Mouse (Mus musculus) hindbrain, postnatal 0 days (tissue): Measurements from ENCODE around the gene Ldlrad3. TPM values are rescaled to one million over a fixed set of nuclear protein-coding genes. Genes with fewer than 3 reads are reported as not detected.

Experiments
- ATAC-seq: fragments of 200-750 bp; cut with Nextera tagmentation; 2 replicates; pipeline ENCODE4 v1.8.0; 2017; ENCODE audit warnings: mild to moderate bottlenecking, moderate TSS enrichment, moderate library complexity
- DNase-seq: peaks from one replicate; pipeline ENCODE4 v3.0.0-alpha.2; 2015; ENCODE audit warnings: low spot score
- H3K27ac ChIP-seq: fragments of 300-500 bp; sonication (generic); 2 replicates; pipeline ENCODE4 v1.5.1; 2014; ENCODE audit warnings: mild to moderate bottlenecking
- H3K27me3 ChIP-seq: fragments of 300-500 bp; sonication (generic); 2 replicates; pipeline ENCODE4 v1.6.1; 2014; ENCODE audit warnings: low read length, mixed read lengths; ENCODE audit not compliant: insufficient read depth
- H3K36me3 ChIP-seq: fragments of 300-500 bp; sonication (generic); 2 replicates; pipeline ENCODE4 v1.6.1; 2014; ENCODE audit warnings: low read length, mixed read lengths; ENCODE audit not compliant: insufficient read depth
- H3K4me1 ChIP-seq: fragments of 300-500 bp; sonication (generic); 2 replicates; pipeline ENCODE4 v1.6.1; 2014; ENCODE audit warnings: antibody characterized with exemption, low read length, mixed read lengths; ENCODE audit not compliant: insufficient read depth
- H3K4me2 ChIP-seq: fragments of 300-500 bp; sonication (generic); 2 replicates; pipeline ENCODE4 v1.6.1; 2014; ENCODE audit warnings: low read depth, mild to moderate bottlenecking, low read length, moderate library complexity, mixed read lengths
- H3K4me3 ChIP-seq: fragments of 300-500 bp; sonication (generic); 2 replicates; pipeline ENCODE4 v1.5.1; 2014; ENCODE audit warnings: low read length
- H3K9ac ChIP-seq: fragments of 300-500 bp; sonication (generic); replicated peaks from 2 replicates; pipeline ENCODE4 v1.6.1; 2014; ENCODE audit warnings: mild to moderate bottlenecking, low read length, moderate library complexity, mixed read lengths
- H3K9me3 ChIP-seq: fragments of 300-500 bp; sonication (generic); 2 replicates; pipeline ENCODE4 v1.6.1; 2016; ENCODE audit warnings: low read length, mixed read lengths
- CTCF ChIP-seq: IDR thresholded peaks from 2 replicates; pipeline ENCODE4 v1.5.1; 2016; ENCODE audit warnings: antibody characterized with exemption, control low read depth, low read depth
- WGBS: fragments of 180-500 bp; shearing (Covaris S2); extraction: QIAGEN DNeasy Blood & Tissue Kit; methylation state at CpG from one replicate; pipeline ENCODE4 v1.1.7; 2014; 5-methylcytosine and 5-hydroxymethylcytosine counted together
- polyA plus RNA-seq: library from polyadenylated mRNA; unstranded; fragments of >200 nt; fragmentation: Nextera tagmentation; extraction: Ambion mirVana; gene quantifications from 2 replicates; pipeline ENCODE4 v1.2.1, GENCODE M21; 2015
- total RNA-seq: library from RNA; depleted of rRNA; stranded (reverse); fragments of >200 nt; gene quantifications from 2 replicates; pipeline ENCODE4 v1.2.3, GENCODE M21; 2014

The Ldlrad3 gene
- total and polyA plus RNA-seq, 2 experiments from 2014 or later, result 21.6 to 32.4 TPM

DNA sequence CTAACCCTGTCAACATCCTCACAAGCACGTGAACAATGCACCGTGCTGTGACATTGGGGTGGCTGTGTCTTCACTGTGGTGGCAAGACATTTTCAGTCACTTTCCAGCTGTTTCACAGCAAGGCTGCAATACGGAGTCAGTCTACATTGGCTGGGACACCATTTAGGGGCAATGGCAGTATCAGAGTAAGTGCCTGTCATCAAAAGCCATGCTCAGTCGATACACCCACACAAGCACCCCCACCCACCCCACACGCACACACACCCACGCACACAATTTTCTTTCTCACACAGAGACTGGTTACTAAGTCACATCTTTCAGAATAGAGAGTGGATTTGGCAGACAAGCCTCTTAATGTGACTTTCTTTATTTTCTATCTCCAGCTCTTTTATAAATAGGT, 156.0 kb downstream of the Ldlrad3 start:
- Histone ChIP-seq H3K9ac (no peak overlapping the region), H3K27me3 (no peaks in the 10 kb centered on the region), H3K27ac (peak overlapping the region; percentile 20; the same call in 1 of the 2 replicates), H3K9me3 (no peaks in the 10 kb centered on the region), H3K4me1 (0 out of 2 replicates have a peak, but pooled peaks cover 3% of the 10 kb centered on the region), H3K36me3 (no peaks in the 10 kb centered on the region), H3K4me3 (no peak overlapping the region), H3K4me2 (no peak overlapping the region)
- ATAC-seq (no peak), DNase-seq (no peak)
- no peak for TF ChIP-seq CTCF
- 55% methylated on average over 6 of the region's 6 CpGs for WGBS

DNA sequence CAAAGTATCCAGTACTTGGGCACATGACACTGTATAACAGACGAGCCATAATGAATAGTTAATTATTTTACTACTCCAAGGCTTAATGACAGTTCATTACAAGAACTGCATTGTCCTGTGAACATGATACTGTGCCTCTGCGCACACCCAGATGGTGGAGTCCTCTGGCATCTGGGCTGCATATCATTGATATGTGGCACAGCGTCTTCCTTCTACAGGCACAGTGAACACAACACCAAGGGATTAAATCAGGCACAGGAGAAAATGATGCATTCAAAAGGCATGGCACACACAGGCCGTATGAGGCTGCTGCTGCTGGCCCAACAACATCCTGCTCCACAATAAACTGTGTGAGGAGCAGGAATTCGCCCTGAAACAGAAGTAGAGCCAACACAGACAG, 156.5 kb downstream of the Ldlrad3 start:
- Histone ChIP-seq H3K9me3 (no peaks in the 10 kb centered on the region), H3K4me3 (no peak overlapping the region), H3K4me2 (no peak overlapping the region), H3K27me3 (no peaks in the 10 kb centered on the region), H3K36me3 (no peaks in the 10 kb centered on the region), H3K4me1 (0 out of 2 replicates have a peak, but pooled peaks cover 3% of the 10 kb centered on the region), H3K27ac (peak overlapping the region; percentile 20; the same call in 1 of the 2 replicates), H3K9ac (no peak overlapping the region)
- TF ChIP-seq CTCF, result no peak
- DNase-seq, result no peak
- 0 out of 2 replicates have a peak, but pooled peaks have one; percentile 4 for ATAC-seq
- WGBS, result 45% methylated on average over 5 of the region's 5 CpGs

DNA sequence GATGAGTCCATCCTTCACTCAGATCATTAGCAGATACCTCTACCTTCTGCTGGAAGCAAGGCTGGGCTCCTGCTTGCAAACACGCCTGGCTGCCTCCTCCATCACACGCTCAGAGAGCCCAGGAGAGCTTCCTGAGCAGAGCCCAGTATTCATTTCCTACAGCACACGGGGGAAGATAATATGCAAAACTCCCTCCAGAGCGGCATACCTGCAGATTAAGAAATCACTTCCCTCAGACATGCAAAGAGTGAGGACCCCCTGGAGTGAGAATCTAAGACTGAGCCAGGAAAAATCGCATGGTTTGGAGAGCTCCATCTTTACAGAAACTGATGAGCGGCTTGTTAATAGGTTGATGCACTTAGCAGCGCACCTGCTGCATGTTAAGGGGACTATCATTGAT, 158.9 kb downstream of the Ldlrad3 start:
- Histone ChIP-seq H3K36me3 (no peaks in the 10 kb centered on the region), H3K27ac (no peak overlapping the region), H3K4me3 (no peak overlapping the region), H3K9me3 (no peaks in the 10 kb centered on the region), H3K27me3 (no peaks in the 10 kb centered on the region), H3K4me2 (no peak overlapping the region), H3K4me1 (no peaks in the 10 kb centered on the region), H3K9ac (no peak overlapping the region)
- no peak for TF ChIP-seq CTCF
- ATAC-seq (no peak), DNase-seq (peak; percentile 51)
- 43% methylated on average over 7 of the region's 7 CpGs for WGBS

DNA sequence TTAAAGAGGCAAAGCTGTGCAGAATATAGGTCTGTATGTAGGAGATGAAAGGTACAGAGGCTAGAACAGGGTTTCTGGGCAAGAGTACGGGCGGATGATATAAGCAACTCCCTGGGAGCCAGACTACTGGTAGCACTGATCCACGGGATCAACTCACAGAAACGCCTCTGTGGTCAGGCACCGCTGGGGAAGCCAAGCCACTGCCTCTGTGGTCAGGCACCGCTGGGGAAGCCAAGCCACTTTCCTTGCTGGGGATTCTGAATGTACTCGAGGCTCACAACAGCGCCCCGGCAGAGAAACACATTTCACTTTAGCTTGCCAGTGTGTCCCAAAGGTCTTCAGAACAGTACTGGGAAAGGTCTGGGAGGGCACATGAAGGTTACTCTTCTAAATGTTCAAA, 160.0 kb downstream of the Ldlrad3 start:
- H3K27ac ChIP-seq, result no peak overlapping the region
- no peak overlapping the region for H3K4me3 ChIP-seq
- no peaks in the 10 kb centered on the region for H3K4me1 ChIP-seq
- H3K36me3 ChIP-seq, result no peaks in the 10 kb centered on the region
- no peak for TF ChIP-seq CTCF
- no peak overlapping the region for H3K9ac ChIP-seq
- DNase-seq (no peak), ATAC-seq (no peak)
- H3K4me2 ChIP-seq, result no peak overlapping the region
- no peaks in the 10 kb centered on the region for H3K27me3 ChIP-seq
- 90% methylated on average over 9 of the region's 9 CpGs for WGBS
- no peaks in the 10 kb centered on the region for H3K9me3 ChIP-seq

DNA sequence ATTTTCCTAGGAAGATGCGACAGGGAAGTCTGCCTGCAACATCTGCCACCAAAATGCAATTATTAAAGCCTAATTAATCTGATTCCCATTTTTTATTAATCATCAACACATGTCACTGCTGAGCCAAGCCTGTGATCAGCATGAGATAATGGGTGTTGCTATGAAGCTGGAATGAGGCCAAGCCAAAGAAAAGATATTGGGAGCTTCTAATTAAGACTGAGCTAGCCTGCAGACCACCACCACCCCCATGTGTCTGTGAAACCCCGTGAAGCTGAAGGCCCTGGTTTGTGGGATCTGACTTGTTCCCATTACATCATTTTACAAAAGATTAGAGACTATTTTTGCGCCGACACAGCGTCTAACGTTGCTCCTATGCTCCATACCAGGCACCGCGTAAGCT, 161.7 kb downstream of the Ldlrad3 start:
- Histone ChIP-seq H3K4me1 (no peaks in the 10 kb centered on the region), H3K27ac (no peak overlapping the region), H3K4me3 (no peak overlapping the region), H3K27me3 (no peaks in the 10 kb centered on the region), H3K9me3 (no peaks in the 10 kb centered on the region), H3K4me2 (no peak overlapping the region), H3K36me3 (no peaks in the 10 kb centered on the region), H3K9ac (no peak overlapping the region)
- WGBS, result 64% methylated on average over 8 of the region's 8 CpGs
- TF ChIP-seq CTCF, result no peak
- DNase-seq (peak; percentile 47), ATAC-seq (0 out of 2 replicates have a peak, but pooled peaks have one; percentile 24)

DNA sequence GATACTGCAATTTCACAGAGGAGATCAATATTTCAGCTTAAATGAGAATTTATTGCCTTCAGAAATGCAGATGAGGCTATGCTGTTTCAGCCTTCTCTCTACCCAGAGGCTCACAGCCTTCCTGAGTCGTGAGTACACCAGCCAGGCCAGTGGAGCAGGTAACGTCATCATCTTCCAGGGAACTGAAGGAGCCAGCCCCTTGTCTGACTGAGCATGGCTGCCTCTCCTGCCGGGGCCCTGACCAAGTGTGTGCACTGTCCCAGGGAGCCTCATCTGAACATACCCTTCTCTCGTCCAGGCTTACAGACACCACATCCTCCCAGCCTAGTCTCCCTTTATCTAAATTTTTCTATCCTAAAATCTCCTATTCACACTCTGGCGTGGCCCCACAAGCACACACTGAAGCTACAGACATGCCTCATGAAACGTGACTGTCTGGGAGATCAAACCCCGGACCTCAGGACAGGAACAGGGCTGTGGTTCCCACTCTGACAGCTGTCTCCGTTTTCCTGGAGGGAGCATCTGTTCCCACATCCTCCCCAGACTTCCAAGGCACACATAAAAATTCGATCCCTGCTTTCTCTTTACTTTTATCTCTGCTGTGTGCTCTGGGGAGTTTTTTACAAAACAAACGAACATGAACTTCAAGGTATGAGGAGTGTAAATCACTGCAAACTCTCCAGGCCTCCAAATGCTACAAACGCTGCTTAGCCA, 164.7 kb downstream of the Ldlrad3 start:
- H3K36me3 ChIP-seq, result no peaks in the 10 kb centered on the region
- H3K9me3 ChIP-seq, result no peaks in the 10 kb centered on the region
- ATAC-seq, result no peak
- H3K4me2 ChIP-seq, result no peak overlapping the region
- no peak for DNase-seq
- no peaks in the 10 kb centered on the region for H3K4me1 ChIP-seq
- H3K27me3 ChIP-seq, result no peaks in the 10 kb centered on the region
- WGBS, result 40% methylated on average over 11 of the region's 11 CpGs
- H3K27ac ChIP-seq, result no peak overlapping the region
- no peak overlapping the region for H3K9ac ChIP-seq
- no peak for TF ChIP-seq CTCF
- H3K4me3 ChIP-seq, result no peak overlapping the region

DNA sequence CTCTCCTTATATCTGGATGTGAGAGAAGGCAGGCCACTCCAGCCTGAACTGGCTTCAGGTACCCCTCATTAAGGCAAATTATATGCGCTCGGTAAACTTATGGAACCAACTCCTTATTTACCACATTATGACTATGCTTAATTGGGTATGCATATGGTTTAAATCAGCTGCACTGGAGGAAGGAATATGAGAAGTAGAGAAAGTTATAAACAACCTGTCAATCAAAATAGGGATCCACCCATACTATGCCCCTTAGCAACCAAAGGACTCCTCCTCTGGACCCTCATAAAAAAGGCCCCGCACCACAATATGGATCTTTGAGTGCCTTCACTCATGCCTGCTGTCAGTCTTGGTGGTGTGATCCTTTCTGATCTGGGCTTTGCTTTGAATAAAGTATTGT, 165.6 kb downstream of the Ldlrad3 start:
- H3K27me3 ChIP-seq, result no peaks in the 10 kb centered on the region
- no peaks in the 10 kb centered on the region for H3K36me3 ChIP-seq
- ATAC-seq (no peak), DNase-seq (no peak)
- H3K27ac ChIP-seq, result no peak overlapping the region
- H3K4me2 ChIP-seq, result no peak overlapping the region
- WGBS, result 84% methylated on average over 3 of the region's 3 CpGs
- TF ChIP-seq CTCF, result no peak
- no peaks in the 10 kb centered on the region for H3K4me1 ChIP-seq
- no peaks in the 10 kb centered on the region for H3K9me3 ChIP-seq
- H3K9ac ChIP-seq, result no peak overlapping the region
- no peak overlapping the region for H3K4me3 ChIP-seq
